Mouse (Mus musculus) lung, postnatal 0 days (tissue): Measurements from ENCODE around the gene Col23a1.

Source experiments
- CTCF ChIP-seq: IDR thresholded peaks from 2 replicates; pipeline ENCODE4 v1.5.1; 2016; ENCODE audit warnings: antibody characterized with exemption, mild to moderate bottlenecking
- EP300 ChIP-seq: IDR thresholded peaks from 2 replicates; pipeline ENCODE4 v1.6.1; 2016; ENCODE audit warnings: antibody characterized with exemption, mild to moderate bottlenecking, control low read depth

- no peak for TF ChIP-seq EP300
- no peak for TF ChIP-seq CTCF
Measured at GRCm38 (mm10) chr11:51298691-51299090, 9.0 kb downstream of the Col23a1 start.
